Comparison of ENCODE assay signal across 11 mouse cellular contexts in genomic region chr11:56750639-56751038, GRCm38 (mm10).
"Had no signal": no experiment of that assay in that cellular context is flagged by ENCODE, and none has a peak within 500 bp of the region (broad histone marks: within the 10 kb centered on the region; RNA-seq: fewer than 3 reads in every experiment).

No protein-coding gene starts in this region.

- H3K9me3 ChIP-seq: limb, embryonic 12.5 days; liver, embryonic 13.5 days; midbrain, embryonic 13.5 days had no signal

- H3K36me3 ChIP-seq: limb, embryonic 12.5 days; liver, embryonic 13.5 days; midbrain, embryonic 13.5 days had no signal

- H3K4me3 ChIP-seq: limb, embryonic 12.5 days; liver, embryonic 13.5 days; midbrain, embryonic 13.5 days had no signal

- H3K4me2 ChIP-seq: limb, embryonic 12.5 days; liver, embryonic 13.5 days; midbrain, embryonic 13.5 days had no signal

- DNase-seq: kidney, adult 18-20 months; kidney, postnatal 10 days; liver; liver, embryonic 13.5 days; liver, postnatal 0 days; lung, postnatal 36 days; thymus, adult 18-20 months; thymus, postnatal 14 days had no signal

- H3K27ac ChIP-seq: limb, embryonic 12.5 days; liver, embryonic 13.5 days; midbrain, embryonic 13.5 days; stomach, postnatal 0 days had no signal

- H3K27me3 ChIP-seq: limb, embryonic 12.5 days; liver, embryonic 13.5 days; midbrain, embryonic 13.5 days had no signal

- ATAC-seq: liver, postnatal 0 days had no signal

- H3K9ac ChIP-seq: limb, embryonic 12.5 days; liver, embryonic 13.5 days; liver, postnatal 0 days; midbrain, embryonic 13.5 days had no signal

- H3K4me1 ChIP-seq: limb, embryonic 12.5 days; liver, embryonic 13.5 days had no signal
